Mouse (Mus musculus) splenic B cell, adult 2 months (primary cell): Measurements from ENCODE around the gene Aoc2.
"Not testable (repeated sequence)": the region's sequence is repeated elsewhere in the genome, so short reads cannot be mapped to it uniquely, and the experiment has no call there.

Experiments used
- DNase-seq: peaks from one replicate; pipeline ENCODE4 v3.0.0-alpha.2; 2011; ENCODE audit warnings: low read depth, low spot score
- H3K27me3 ChIP-seq: 2 replicates; pipeline ENCODE4 v1.6.1; 2012; ENCODE audit warnings: mild to moderate bottlenecking, low read length, moderate library complexity, mixed read lengths; ENCODE audit not compliant: control insufficient read depth, poor library complexity, insufficient read depth, severe bottlenecking
- H3K36me3 ChIP-seq: 2 replicates; pipeline ENCODE4 v1.6.1; 2012; ENCODE audit warnings: mild to moderate bottlenecking, low read length, moderate library complexity, mixed read lengths; ENCODE audit not compliant: control insufficient read depth, poor library complexity, insufficient read depth, severe bottlenecking

The Aoc2 gene

GRCm38 (mm10) chr11:101330961-101331360 is 6.1 kb downstream of the Aoc2 start:
- not testable (repeated sequence) for H3K36me3 ChIP-seq, H3K27me3 ChIP-seq, DNase-seq

GRCm38 (mm10) chr11:101332537-101332936 is 7.7 kb downstream of the Aoc2 start:
- Histone ChIP-seq H3K27me3 (no peaks in the 10 kb centered on the region), H3K36me3 (no peaks in the 10 kb centered on the region)
- DNase-seq = no peak

GRCm38 (mm10) chr11:101334023-101334422 is 9.2 kb downstream of the Aoc2 start:
- Histone ChIP-seq H3K36me3 (no peaks in the 10 kb centered on the region), H3K27me3 (no peaks in the 10 kb centered on the region)
- DNase-seq = no peak

- H3K36me3 ChIP-seq = no peaks in the 10 kb centered on the region
- DNase-seq = no peak
- no peaks in the 10 kb centered on the region for H3K27me3 ChIP-seq
These were observed 9.7 kb downstream of the Aoc2 start for GRCm38 (mm10) chr11:101334516-101334915.

GRCm38 (mm10) chr11:101335685-101336084 is 10.8 kb downstream of the Aoc2 start:
- no peaks in the 10 kb centered on the region for H3K27me3 ChIP-seq
- no peak for DNase-seq
- H3K36me3 ChIP-seq = no peaks in the 10 kb centered on the region

- H3K36me3 ChIP-seq = no peaks in the 10 kb centered on the region
- no peak for DNase-seq
- H3K27me3 ChIP-seq = no peaks in the 10 kb centered on the region
These were observed 13.4 kb downstream of the Aoc2 start for GRCm38 (mm10) chr11:101338123-101338760.

GRCm38 (mm10) chr11:101347083-101347775 is 22.4 kb downstream of the Aoc2 start:
- no peak for DNase-seq
- H3K36me3 ChIP-seq = no peaks in the 10 kb centered on the region
- no peaks in the 10 kb centered on the region; the same call in 1 of the 2 replicates for H3K27me3 ChIP-seq

GRCm38 (mm10) chr11:101348774-101349173 is 23.9 kb downstream of the Aoc2 start:
- H3K27me3 ChIP-seq = no peaks in the 10 kb centered on the region; the same call in 1 of the 2 replicates
- no peaks in the 10 kb centered on the region for H3K36me3 ChIP-seq
- DNase-seq = no peak

GRCm38 (mm10) chr11:101349216-101349615 is 24.4 kb downstream of the Aoc2 start:
- no peak for DNase-seq
- H3K36me3 ChIP-seq = no peaks in the 10 kb centered on the region
- no peaks in the 10 kb centered on the region; the same call in 1 of the 2 replicates for H3K27me3 ChIP-seq

- Histone ChIP-seq H3K36me3 (no peaks in the 10 kb centered on the region), H3K27me3 (no peaks in the 10 kb centered on the region; the same call in 1 of the 2 replicates)
- DNase-seq = no peak
These were observed 26.3 kb downstream of the Aoc2 start for GRCm38 (mm10) chr11:101351100-101351720.

- no peak for DNase-seq
- no peaks in the 10 kb centered on the region for H3K36me3 ChIP-seq
- H3K27me3 ChIP-seq = no peaks in the 10 kb centered on the region; the same call in 1 of the 2 replicates
These were observed 26.9 kb downstream of the Aoc2 start for GRCm38 (mm10) chr11:101351721-101352111.

- H3K36me3 ChIP-seq = no peaks in the 10 kb centered on the region
- H3K27me3 ChIP-seq = no peaks in the 10 kb centered on the region; the same call in 1 of the 2 replicates
- no peak for DNase-seq
These were observed 28.6 kb downstream of the Aoc2 start for GRCm38 (mm10) chr11:101353436-101353835.

GRCm38 (mm10) chr11:101354438-101355010 is 29.7 kb downstream of the Aoc2 start:
- peak; percentile 6 for DNase-seq
- Histone ChIP-seq H3K36me3 (no peaks in the 10 kb centered on the region), H3K27me3 (no peaks in the 10 kb centered on the region)

GRCm38 (mm10) chr11:101355916-101356315 is 31.1 kb downstream of the Aoc2 start:
- no peak for DNase-seq
- Histone ChIP-seq H3K36me3 (no peaks in the 10 kb centered on the region), H3K27me3 (no peaks in the 10 kb centered on the region)
